Mouse (Mus musculus) MEL (cell line): ENCODE measurements around the gene Mrps25.

Experiments used
- CTCF ChIP-seq, 3 experiments: IDR thresholded peaks in 2 of 3; conservative IDR thresholded peaks in 1 of 3; 2 replicates each; pipeline ENCODE4 v1.5.1; 2011 to 2012; ENCODE audit warnings: low read length in 3 of 3, low read depth in 2 of 3, mild to moderate bottlenecking in 2 of 3, improper control_type of control experiment in 1 of 3, inconsistent platforms in 1 of 3, mixed read lengths in 1 of 3, moderate library complexity in 1 of 3; ENCODE audit not compliant: control insufficient read depth in 1 of 3, insufficient read depth in 1 of 3, poor library complexity in 1 of 3, severe bottlenecking in 1 of 3
- ELF1 ChIP-seq: IDR thresholded peaks from 2 replicates; pipeline ENCODE4 v1.6.1; 2014; ENCODE audit warnings: low read depth, mild to moderate bottlenecking, inconsistent platforms, low read length, improper control_type of control experiment, moderate library complexity
- GATA1 ChIP-seq: IDR thresholded peaks from 2 replicates; pipeline ENCODE4 v1.6.1; 2011; ENCODE audit warnings: low read depth, low read length, improper control_type of control experiment
- MAX ChIP-seq: IDR thresholded peaks from 2 replicates; pipeline ENCODE4 v1.6.1; 2011; ENCODE audit warnings: low read length, improper control_type of control experiment
- MYC ChIP-seq: IDR thresholded peaks from 2 replicates; pipeline ENCODE4 v1.6.1; 2011; ENCODE audit warnings: low read depth, mild to moderate bottlenecking, low read length, improper control_type of control experiment, moderate library complexity
- POLR2A ChIP-seq, 2 experiments: IDR thresholded peaks; 2 replicates each; pipeline ENCODE4 v1.6.1; 2011 to 2012; ENCODE audit warnings: low read length in 2 of 2, mild to moderate bottlenecking in 2 of 2, control low read depth in 1 of 2, improper control_type of control experiment in 1 of 2, low read depth in 1 of 2, moderate library complexity in 1 of 2; ENCODE audit not compliant: control insufficient read depth in 1 of 2, insufficient read depth in 1 of 2, poor library complexity in 1 of 2
- RCOR1 ChIP-seq: IDR thresholded peaks from 2 replicates; pipeline ENCODE4 v1.6.1; 2012; ENCODE audit warnings: low read depth, mild to moderate bottlenecking, inconsistent platforms, low read length, improper control_type of control experiment
- TAL1 ChIP-seq: IDR thresholded peaks from 2 replicates; pipeline ENCODE4 v1.6.1; 2012; ENCODE audit warnings: mild to moderate bottlenecking, inconsistent platforms, low read length, moderate library complexity, mixed read lengths
- TCF12 ChIP-seq: IDR thresholded peaks from 2 replicates; pipeline ENCODE4 v1.6.1; 2014; ENCODE audit warnings: low read depth, mild to moderate bottlenecking, inconsistent platforms, low read length, improper control_type of control experiment, moderate library complexity
- UBTF ChIP-seq: IDR thresholded peaks from 2 replicates; pipeline ENCODE4 v1.6.1; 2012; ENCODE audit warnings: low read depth, mild to moderate bottlenecking, inconsistent platforms, low read length, improper control_type of control experiment, moderate library complexity, borderline replicate concordance; ENCODE audit not compliant: insufficient read depth
- USF1 ChIP-seq: IDR thresholded peaks from 2 replicates; pipeline ENCODE4 v1.6.1; 2014; ENCODE audit warnings: low read depth, mild to moderate bottlenecking, inconsistent platforms, low read length, improper control_type of control experiment, moderate library complexity

DNA sequence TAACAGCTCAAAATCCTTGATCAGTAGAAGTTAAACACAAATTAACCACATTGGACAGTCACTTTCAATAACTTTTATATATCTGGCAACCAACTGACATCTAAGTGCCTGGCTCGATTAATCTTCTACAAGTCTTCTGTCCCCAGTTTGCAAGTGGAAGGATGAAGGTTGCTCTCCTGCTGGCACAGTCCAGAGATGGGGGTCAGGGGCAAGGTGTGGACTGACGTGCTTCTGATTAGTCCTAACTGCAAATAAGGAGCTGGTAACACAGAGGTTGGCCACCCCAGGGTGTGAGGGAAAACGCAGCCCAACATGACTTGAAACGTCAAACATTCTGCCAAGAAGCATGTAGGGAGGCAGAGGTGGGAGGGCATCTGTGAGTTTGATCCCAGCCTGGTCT, 47.9 kb upstream of the Mrps25 start:
- TF ChIP-seq CTCF (IDR thresholded peaks at IDR 0.05 in 2 of 3, conservative IDR thresholded peaks at IDR 0.05 in 1 of 3; ENCODE audit: control insufficient read depth in 1 of 3, insufficient read depth in 1 of 3, low read depth in 2 of 3, low read length in 3 of 3, poor library complexity in 1 of 3, severe bottlenecking in 1 of 3) (no peak), POLR2A (IDR thresholded peaks at IDR 0.05; ENCODE audit: control insufficient read depth in 1 of 2, insufficient read depth in 1 of 2, low read depth in 1 of 2, low read length in 2 of 2, poor library complexity in 1 of 2) (no peak), TCF12 (no peak), MAX (no peak), MYC (no peak), GATA1 (no peak), USF1 (no peak), UBTF (no peak), TAL1 (no peak), RCOR1 (no peak), ELF1 (no peak)
